Mouse (Mus musculus) neural tube, embryonic 11.5 days (tissue): ENCODE data around the gene Pom121l2. TPM values are rescaled to one million over a fixed set of nuclear protein-coding genes. Genes with fewer than 3 reads are reported as not detected.
"Not testable (repeated sequence)": the region's sequence is repeated elsewhere in the genome, so short reads cannot be mapped to it uniquely, and the experiment has no call there.

ENCODE experiments used
- ATAC-seq: fragments of 200-750 bp; cut with Nextera tagmentation; 2 replicates; pipeline ENCODE4 v1.8.0; 2017; ENCODE audit warnings: moderate number of reproducible peaks, mild to moderate bottlenecking, moderate TSS enrichment, moderate library complexity; ENCODE audit not compliant: insufficient read depth, low FRiP score, low TSS enrichment
- DNase-seq: peaks from one replicate; pipeline ENCODE4 v3.0.0-alpha.2; 2015; ENCODE audit warnings: low spot score
- H3K27ac ChIP-seq: fragments of 300-500 bp; sonication (generic); 2 replicates; pipeline ENCODE4 v1.5.1; 2014; ENCODE audit warnings: low read depth, mild to moderate bottlenecking, low read length
- H3K27me3 ChIP-seq: fragments of 300-500 bp; sonication (generic); 2 replicates; pipeline ENCODE4 v1.6.1; 2014; ENCODE audit warnings: mild to moderate bottlenecking, low read length, mixed read lengths; ENCODE audit not compliant: control insufficient read depth, insufficient read depth
- H3K36me3 ChIP-seq: fragments of 300-500 bp; sonication (generic); 2 replicates; pipeline ENCODE4 v1.6.1; 2014; ENCODE audit warnings: mild to moderate bottlenecking, low read length, moderate library complexity, mixed read lengths; ENCODE audit not compliant: control insufficient read depth, insufficient read depth
- H3K4me1 ChIP-seq: fragments of 300-500 bp; sonication (generic); 2 replicates; pipeline ENCODE4 v1.6.1; 2014; ENCODE audit warnings: low read length, mixed read lengths; ENCODE audit not compliant: control insufficient read depth, insufficient read depth
- H3K4me2 ChIP-seq: fragments of 300-500 bp; sonication (generic); 2 replicates; pipeline ENCODE4 v1.6.1; 2014; ENCODE audit warnings: low read depth, mild to moderate bottlenecking, moderate library complexity
- H3K4me3 ChIP-seq: fragments of 300-500 bp; sonication (generic); 2 replicates; pipeline ENCODE4 v1.5.1; 2014; ENCODE audit warnings: low read depth, low read length
- H3K9ac ChIP-seq: fragments of 300-500 bp; sonication (generic); 2 replicates; pipeline ENCODE4 v1.6.1; 2014; ENCODE audit warnings: mild to moderate bottlenecking, low read length
- H3K9me3 ChIP-seq: fragments of 300-500 bp; sonication (generic); 2 replicates; pipeline ENCODE4 v1.6.1; 2016; ENCODE audit warnings: low read length; ENCODE audit not compliant: control insufficient read depth
- WGBS: fragments of 180-500 bp; shearing (Covaris S2); extraction: QIAGEN DNeasy Blood & Tissue Kit; methylation state at CpG from one replicate; pipeline ENCODE4 v1.1.7; 2014; 5-methylcytosine and 5-hydroxymethylcytosine counted together
- microRNA-seq: library from miRNA; unstranded; fragments of <30 nt; microRNA quantifications from one replicate; pipeline ENCODE4, GENCODE M21; 2016
- polyA plus RNA-seq: library from polyadenylated mRNA; unstranded; fragments of >200 nt; fragmentation: Nextera tagmentation; extraction: Ambion mirVana; gene quantifications from 2 replicates; pipeline ENCODE4 v1.2.1, GENCODE M21; 2014

Gene Pom121l2
- polyA plus RNA-seq, 1 experiment from 2014 or later: 0.19 TPM

- no peaks in the 10 kb centered on the region for H3K9me3 ChIP-seq
- DNase-seq (peak; percentile 37), ATAC-seq (peak; percentile 2; the same call in 1 of the 2 replicates)
- peaks cover 3% of the 10 kb centered on the region for H3K4me1 ChIP-seq
- peak overlapping the region; percentile 58 for H3K9ac ChIP-seq
- H3K4me3 ChIP-seq: peak overlapping the region; percentile 21
- H3K36me3 ChIP-seq: no peaks in the 10 kb centered on the region
- H3K4me2 ChIP-seq: peak overlapping the region; percentile 65
- H3K27ac ChIP-seq: peak overlapping the region; percentile 75
- no peaks in the 10 kb centered on the region for H3K27me3 ChIP-seq
- WGBS: 1% methylated on average over 8 of the region's 14 CpGs
Measured at GRCm38 (mm10) chr13:22034443-22035266, 53.7 kb downstream of the Pom121l2 start.

- Histone ChIP-seq H3K9ac (peak within 1 kb of the TSS; percentile 69), H3K27ac (peak within 1 kb of the TSS; percentile 75), H3K4me3 (peak within 1 kb of the TSS; percentile 21), H3K4me2 (peak within 1 kb of the TSS; percentile 66)
- H3K9me3 ChIP-seq, H3K36me3 ChIP-seq, H3K4me1 ChIP-seq, H3K27me3 ChIP-seq: not testable (repeated sequence)
- peak; percentile 86 for DNase-seq
- ATAC-seq: peak; percentile 97
- WGBS: 0% methylated on average over 21 of the region's 69 CpGs
Measured at GRCm38 (mm10) chr13:22035267-22036148, 54.5 kb downstream of the Pom121l2 start, which contains the start of the genes Hist1h2ah and Hist1h2bk. Gene Hist1h2ah, minus strand, starts transcription at chr13:22035568. Gene Hist1h2bk, plus strand, starts transcription at chr13:22035870.

GRCm38 (mm10) chr13:22036149-22036956 lies 55.4 kb downstream of the Pom121l2 start:
- ATAC-seq: peak; percentile 16
- peak overlapping the region; percentile 66 for H3K4me2 ChIP-seq
- H3K27me3 ChIP-seq: no peaks in the 10 kb centered on the region
- peak; percentile 46 for DNase-seq
- no peaks in the 10 kb centered on the region for H3K9me3 ChIP-seq
- no peaks in the 10 kb centered on the region for H3K36me3 ChIP-seq
- H3K9ac ChIP-seq: peak overlapping the region; percentile 69
- H3K27ac ChIP-seq: peak overlapping the region; percentile 75
- peak overlapping the region; percentile 21 for H3K4me3 ChIP-seq
- H3K4me1 ChIP-seq: peaks cover 3% of the 10 kb centered on the region
- WGBS: 3% methylated on average over 20 of the region's 23 CpGs

- ATAC-seq (no peak), DNase-seq (no peak)
- WGBS: 67% methylated on average over 3 of the region's 3 CpGs
- Histone ChIP-seq H3K27me3 (no peaks in the 10 kb centered on the region), H3K4me3 (peak overlapping the region; percentile 21), H3K9me3 (no peaks in the 10 kb centered on the region), H3K4me1 (peaks cover 5% of the 10 kb centered on the region), H3K27ac (peak overlapping the region; percentile 75), H3K4me2 (peak overlapping the region; percentile 66), H3K36me3 (no peaks in the 10 kb centered on the region), H3K9ac (peak overlapping the region; percentile 69; the same call in 1 of the 2 replicates)
Measured at GRCm38 (mm10) chr13:22036986-22037385, 56.0 kb downstream of the Pom121l2 start.

- no peak overlapping the region for H3K9ac ChIP-seq
- no peaks in the 10 kb centered on the region for H3K27me3 ChIP-seq
- no peaks in the 10 kb centered on the region for H3K36me3 ChIP-seq
- H3K4me3 ChIP-seq: no peak overlapping the region
- no peaks in the 10 kb centered on the region for H3K9me3 ChIP-seq
- peaks cover 8% of the 10 kb centered on the region for H3K4me1 ChIP-seq
- H3K4me2 ChIP-seq: no peak overlapping the region
- DNase-seq (no peak), ATAC-seq (no peak)
- WGBS: 67% methylated on average over 2 of the region's 2 CpGs
- H3K27ac ChIP-seq: no peak overlapping the region
Measured at GRCm38 (mm10) chr13:22037415-22037814, 56.4 kb downstream of the Pom121l2 start.

Small RNA genes within 50 kb of the gene (microRNA-seq; reads per million reads assigned to microRNA genes)
- not detected for gene Gm44390

Other genes starting within 250 kb of the Pom121l2 start
- gene Hist1h4j, start 246.1 kb upstream of the Pom121l2 start, polyA plus RNA-seq: 1.1 and 1.4 TPM in 2 replicates
- gene Hist1h4k, start 230.7 kb upstream of the Pom121l2 start, polyA plus RNA-seq: 1.8 and 2.3 TPM in 2 replicates
- gene Hist1h2ak, start 227.4 kb upstream of the Pom121l2 start, polyA plus RNA-seq: 8.1 and 9.3 TPM in 2 replicates
- 2.1 and 3.2 TPM in 2 replicates for gene Hist1h2bn, start 227.1 kb upstream of the Pom121l2 start, polyA plus RNA-seq
- gene Hist1h1b, start 200.6 kb upstream of the Pom121l2 start, polyA plus RNA-seq: 15.4 and 16.9 TPM in 2 replicates
- gene Hist1h3i, start 197.8 kb upstream of the Pom121l2 start, polyA plus RNA-seq: 228 and 229 TPM in 2 replicates
- gene Hist1h2an, start 194.0 kb upstream of the Pom121l2 start, polyA plus RNA-seq: 11.7 and 14.0 TPM in 2 replicates
- 2.2 and 2.6 TPM in 2 replicates for gene Hist1h2bp, start 193.7 kb upstream of the Pom121l2 start, polyA plus RNA-seq
- gene Hist1h2bq, start 171.0 kb upstream of the Pom121l2 start, polyA plus RNA-seq: 20.3 and 20.8 TPM in 2 replicates
- not detected in 2 replicates for gene Hist1h2ao, start 170.7 kb upstream of the Pom121l2 start, polyA plus RNA-seq
- gene Hist1h4m, start 169.4 kb upstream of the Pom121l2 start, polyA plus RNA-seq: not detected in 2 replicates
- 10.5 and 15.6 TPM in 2 replicates for gene Hist1h4n, start 149.0 kb upstream of the Pom121l2 start, polyA plus RNA-seq
- gene Hist1h2ap, start 147.7 kb upstream of the Pom121l2 start, polyA plus RNA-seq: 4,141 and 4,626 TPM in 2 replicates
- gene Hist1h2br, start 147.5 kb upstream of the Pom121l2 start, polyA plus RNA-seq: 20.0 TPM in 2 replicates
- gene Zfp184, start 36.1 kb upstream of the Pom121l2 start, polyA plus RNA-seq: 22.1 and 25.9 TPM in 2 replicates
- gene Prss16, start 28.5 kb downstream of the Pom121l2 start, polyA plus RNA-seq: 0.21 and 0.27 TPM in 2 replicates
- 6.6 and 16.2 TPM in 2 replicates for gene Hist1h2ah, start 54.4 kb downstream of the Pom121l2 start, polyA plus RNA-seq
- gene Hist1h2bk, start 54.7 kb downstream of the Pom121l2 start, polyA plus RNA-seq: 6.2 and 10.8 TPM in 2 replicates
- 25.5 and 29.2 TPM in 2 replicates for gene Hist1h4i, start 60.2 kb downstream of the Pom121l2 start, polyA plus RNA-seq
- gene Hist1h2ag, start 61.8 kb downstream of the Pom121l2 start, polyA plus RNA-seq: 51.6 and 61.4 TPM in 2 replicates
- 12.4 and 13.1 TPM in 2 replicates for gene Hist1h2bj, start 62.0 kb downstream of the Pom121l2 start, polyA plus RNA-seq
- not detected in 2 replicates for gene Vmn1r188, start 103.2 kb downstream of the Pom121l2 start, polyA plus RNA-seq
- not detected in 2 replicates for gene Vmn1r189, start 124.6 kb downstream of the Pom121l2 start, polyA plus RNA-seq
- gene Vmn1r191, start 202.8 kb downstream of the Pom121l2 start, polyA plus RNA-seq: not detected in 2 replicates
- not detected in 2 replicates for gene Vmn1r192, start 209.9 kb downstream of the Pom121l2 start, polyA plus RNA-seq
- not detected in 2 replicates for gene Vmn1r193, start 242.0 kb downstream of the Pom121l2 start, polyA plus RNA-seq